Mouse (Mus musculus) bone marrow macrophage, adult 2 months (primary cell): Measurements from ENCODE around the gene Lst1.

Experiments used
- CTCF ChIP-seq: IDR thresholded peaks from 2 replicates; pipeline ENCODE4 v1.5.1; 2012; ENCODE audit warnings: low read depth, mild to moderate bottlenecking, low read length, moderate library complexity
- POLR2A ChIP-seq: IDR thresholded peaks from 2 replicates; pipeline ENCODE4 v1.6.1; 2012; ENCODE audit warnings: mild to moderate bottlenecking, low read depth, low read length, borderline replicate concordance

GRCm38 (mm10) chr17:35161421-35161820, 26.8 kb downstream of the Lst1 start:
- no peak for TF ChIP-seq POLR2A
- TF ChIP-seq CTCF = no peak
